Mouse (Mus musculus): Measurements from ENCODE around the gene Tmem132e.

The Tmem132e gene

GRCm38 (mm10) chr11:82388371-82389313 is at the start of gene Tmem132e:
Gene Tmem132e, plus strand, starts transcription at chr11:82388900.
- no peak for DNase-seq (ENCODE audit: low spot score)

GRCm38 (mm10) chr11:82339921-82340401 is 48.7 kb upstream of the Tmem132e start:
- DNase-seq (ENCODE audit: low spot score) = no peak

DNA sequence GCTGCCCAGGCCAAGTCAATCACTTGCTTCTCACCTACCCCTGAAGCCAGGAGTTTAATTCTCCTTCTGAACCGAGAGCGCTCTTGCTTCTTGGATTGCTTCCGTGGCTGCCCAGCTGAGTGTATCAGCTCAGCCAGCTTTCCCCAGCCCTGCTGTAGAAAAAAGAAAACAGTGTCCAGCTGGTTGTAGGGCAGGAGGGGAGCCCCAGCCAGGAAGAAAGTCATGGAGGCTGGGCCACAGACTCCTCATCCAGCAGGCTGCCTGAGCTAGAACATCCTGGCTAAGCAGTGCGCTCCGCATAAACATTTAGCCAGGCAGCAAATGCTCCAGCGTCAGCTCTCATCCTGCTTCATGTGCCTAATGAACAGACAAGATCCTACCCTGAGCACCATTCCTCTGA is 48.3 kb upstream of the Tmem132e start:
- DNase-seq (ENCODE audit: low spot score) = no peak

- DNase-seq (ENCODE audit: low spot score) = no peak
Measured at GRCm38 (mm10) chr11:82340900-82341299, 47.8 kb upstream of the Tmem132e start.

DNA sequence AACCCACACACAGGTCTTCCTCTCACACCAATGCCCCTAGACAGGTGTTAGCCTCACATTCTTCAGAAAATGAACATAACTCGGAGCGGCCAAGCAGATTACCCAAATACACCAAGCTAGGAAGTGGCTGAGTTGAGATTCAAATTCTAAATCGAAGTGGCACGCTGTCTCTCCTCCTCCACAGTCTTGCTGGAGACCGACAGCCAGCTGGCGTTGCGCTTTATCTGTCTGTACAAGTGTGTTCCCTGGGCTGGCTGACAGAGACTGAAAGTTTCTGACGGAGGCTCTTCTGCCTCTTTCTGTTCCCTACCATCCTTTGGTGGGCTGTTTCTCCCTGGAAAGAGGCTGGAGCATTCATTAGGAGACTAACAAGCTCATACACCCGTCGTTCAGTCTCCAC is 37.7 kb upstream of the Tmem132e start:
- no peak for DNase-seq (ENCODE audit: low spot score)

DNA sequence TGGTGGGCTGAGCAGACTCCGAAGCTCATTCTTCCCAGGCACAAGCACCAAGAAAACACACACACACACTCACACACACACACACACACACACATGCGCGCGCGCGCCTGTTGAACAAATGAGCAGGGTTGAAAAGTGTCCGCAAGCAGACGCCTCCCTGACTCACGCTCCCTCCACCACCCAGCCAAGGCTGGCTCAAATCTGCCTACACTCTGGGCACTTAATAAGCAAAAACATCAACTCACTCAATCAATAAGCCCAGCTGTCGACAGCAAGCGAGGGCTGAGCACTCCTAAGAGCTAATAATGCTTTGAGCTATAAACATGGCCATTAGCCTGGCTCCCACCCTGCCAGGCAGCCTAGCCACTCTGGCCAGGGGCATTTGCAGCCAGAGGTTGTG is 18.5 kb upstream of the Tmem132e start:
- no peak for DNase-seq (ENCODE audit: low spot score)

DNA sequence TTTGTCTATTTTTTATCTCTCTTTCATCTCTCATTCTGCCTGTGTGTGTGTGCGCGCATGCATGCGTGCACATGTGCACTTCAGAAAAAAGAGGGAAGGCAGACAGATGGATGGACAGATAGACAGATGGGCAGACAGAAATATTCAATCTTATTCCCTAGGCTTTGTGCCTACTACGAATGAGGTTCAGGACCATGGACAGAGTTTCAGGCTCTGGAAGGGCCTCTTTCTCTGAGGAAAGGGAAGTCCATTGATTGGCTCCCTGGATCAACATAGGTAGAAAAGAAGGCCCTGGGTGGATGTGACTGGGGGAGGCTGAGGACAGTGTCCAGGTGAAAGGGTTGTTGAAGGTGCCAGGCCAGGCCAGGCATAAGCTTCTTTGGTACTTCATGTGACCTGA is 17.1 kb upstream of the Tmem132e start:
- no peak for DNase-seq (ENCODE audit: low spot score)

DNA sequence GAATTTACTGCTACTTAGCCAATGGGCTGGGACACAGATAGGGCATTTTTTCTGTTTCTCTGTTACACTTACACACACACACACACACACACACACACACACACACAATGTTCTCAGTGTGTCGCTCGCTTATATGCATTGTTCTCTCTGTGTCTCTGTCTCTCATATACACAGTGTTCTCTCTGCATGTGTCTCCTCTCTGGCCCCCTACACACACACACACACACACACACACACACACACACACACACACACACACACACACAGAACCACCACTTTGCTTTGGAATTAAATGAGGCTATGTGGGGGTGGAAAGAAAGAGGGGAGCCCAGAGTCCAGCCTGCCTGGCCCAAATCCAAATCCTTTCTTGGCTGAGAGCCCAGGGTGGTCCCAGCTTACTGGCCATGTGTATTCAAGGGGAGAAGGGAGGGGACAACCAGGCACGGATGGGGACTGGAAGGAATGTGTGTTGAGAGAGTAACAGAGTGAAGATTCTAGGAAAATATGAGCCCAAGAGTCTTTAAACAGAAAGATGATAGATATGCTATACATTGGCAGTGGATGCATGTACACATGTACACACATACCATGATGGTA is 8.0 kb upstream of the Tmem132e start:
- no peak for DNase-seq (ENCODE audit: low spot score)

- no peak for DNase-seq (ENCODE audit: low spot score)
Measured at GRCm38 (mm10) chr11:82386970-82387540, 1.6 kb upstream of the Tmem132e start.

GRCm38 (mm10) chr11:82387711-82388341 is 874 bp upstream of the Tmem132e start:
- DNase-seq (ENCODE audit: low spot score) = no peak

- DNase-seq (ENCODE audit: low spot score) = no peak
Measured at GRCm38 (mm10) chr11:82389396-82390291, 944 bp downstream of the Tmem132e start.

- DNase-seq (ENCODE audit: low spot score) = no peak
Measured at GRCm38 (mm10) chr11:82392341-82392740, 3.6 kb downstream of the Tmem132e start.

- DNase-seq (ENCODE audit: low spot score) = no peak
Measured at GRCm38 (mm10) chr11:82399621-82400020, 10.9 kb downstream of the Tmem132e start.

DNA sequence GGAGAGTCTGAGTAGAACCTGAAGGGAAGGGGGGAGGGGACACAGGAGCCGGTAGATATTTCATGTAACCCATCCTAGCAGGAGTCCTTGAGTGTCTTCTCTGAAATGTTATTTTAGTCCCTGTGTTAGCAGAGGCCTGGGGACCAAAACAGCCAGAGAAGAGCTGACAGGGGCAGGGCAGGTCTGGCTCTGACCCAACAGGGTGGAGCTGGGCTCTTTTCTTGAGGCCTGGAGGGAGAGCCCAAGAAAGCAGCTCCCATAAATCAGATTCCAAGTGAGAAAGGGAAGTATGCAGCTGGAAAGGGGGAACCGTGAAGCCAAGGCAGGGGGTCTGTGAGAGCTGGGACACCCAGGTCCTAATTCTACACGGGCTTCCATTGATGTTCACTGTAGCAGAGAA is 16.9 kb downstream of the Tmem132e start:
- no peak for DNase-seq (ENCODE audit: low spot score)

DNA sequence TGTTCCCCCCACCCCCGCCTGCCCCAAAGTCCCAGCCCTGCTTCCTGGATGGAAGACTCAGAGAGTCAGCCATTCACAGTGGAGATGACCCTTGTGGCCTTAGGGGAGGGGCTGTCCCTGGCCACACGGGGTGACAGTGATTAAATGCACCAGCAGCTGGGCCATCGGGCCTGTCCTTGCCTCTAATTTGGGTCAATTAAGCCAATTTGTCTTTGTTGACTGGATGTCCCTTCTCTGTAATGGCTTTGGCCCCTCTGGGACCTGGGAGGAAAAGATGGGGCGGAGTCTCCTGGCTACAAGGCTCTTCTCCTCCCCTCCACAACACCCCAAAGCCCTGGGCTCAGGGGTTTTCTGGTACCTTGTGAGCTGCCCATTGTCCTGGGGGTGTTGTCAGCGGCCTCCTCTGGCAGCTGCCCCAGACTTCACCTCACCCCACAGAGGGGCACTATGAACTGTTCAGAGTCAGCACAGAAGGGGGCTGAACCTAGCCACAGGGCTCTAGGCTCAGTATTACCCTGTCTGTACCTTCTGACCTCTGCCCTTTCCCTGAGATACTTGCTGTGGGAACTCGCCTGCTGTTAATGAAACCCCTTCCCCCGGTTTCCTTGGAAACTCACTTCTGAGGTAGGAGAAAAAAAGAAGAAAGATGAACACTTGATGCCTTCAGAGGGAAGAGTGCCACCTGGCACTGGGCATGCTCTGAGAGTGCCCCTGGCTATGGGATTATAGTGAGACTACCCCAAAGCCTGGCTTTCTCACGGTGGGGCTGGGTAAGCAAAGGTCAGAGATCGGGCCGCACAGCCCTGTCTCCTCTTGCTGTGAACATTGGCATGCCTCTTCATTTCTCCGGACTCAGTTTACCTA is 17.9 kb downstream of the Tmem132e start:
- DNase-seq (ENCODE audit: low spot score) = no peak

DNA sequence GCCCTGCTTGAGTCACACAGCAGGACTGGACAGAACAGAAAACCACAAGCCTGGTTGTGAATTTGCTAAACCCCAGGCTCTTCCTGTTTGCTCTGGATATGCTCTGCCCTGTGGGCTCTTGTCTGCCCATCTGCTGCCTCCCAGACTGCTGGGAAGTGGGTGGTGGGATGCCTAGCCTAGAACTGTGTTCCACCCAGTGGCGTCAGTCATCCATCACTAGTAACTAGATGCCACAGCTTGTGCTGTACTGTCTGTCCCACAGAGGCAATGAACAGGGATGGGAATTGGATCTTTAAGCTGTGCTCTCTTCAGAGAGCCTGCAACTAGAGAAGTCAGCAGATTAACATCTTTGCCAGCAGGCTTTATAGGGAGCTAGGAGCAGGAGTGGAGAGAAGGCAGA is 23.8 kb downstream of the Tmem132e start:
- DNase-seq (ENCODE audit: low spot score) = no peak

- DNase-seq (ENCODE audit: low spot score) = no peak
Measured at GRCm38 (mm10) chr11:82418337-82419041, 29.8 kb downstream of the Tmem132e start.

DNA sequence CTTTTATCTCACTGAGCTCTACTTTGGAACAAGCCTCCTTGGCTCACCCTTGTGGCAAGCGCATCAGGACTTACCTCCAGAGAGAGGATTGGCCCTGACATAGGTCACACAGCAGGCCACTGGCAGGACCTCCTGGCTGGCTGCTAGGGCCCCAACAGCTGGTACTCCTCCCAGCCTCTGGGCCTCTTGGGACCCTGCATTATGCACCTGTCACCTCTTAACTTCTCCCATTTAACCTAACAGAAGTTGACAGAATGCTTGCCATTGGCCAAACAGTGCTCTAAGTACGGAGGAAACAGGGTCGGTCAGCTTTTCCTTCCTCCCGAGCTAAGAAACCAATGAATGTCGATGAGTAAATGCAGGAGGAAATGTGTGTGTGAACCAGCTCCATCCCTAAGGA is 33.2 kb downstream of the Tmem132e start:
- no peak for DNase-seq (ENCODE audit: low spot score)

- no peak for DNase-seq (ENCODE audit: low spot score)
Measured at GRCm38 (mm10) chr11:82423521-82423920, 34.8 kb downstream of the Tmem132e start.

- no peak for DNase-seq (ENCODE audit: low spot score)
Measured at GRCm38 (mm10) chr11:82428801-82429200, 40.1 kb downstream of the Tmem132e start.
